Mouse (Mus musculus) G1E (cell line): ENCODE measurements around the gene Pid1. TPM values are rescaled to one million over a fixed set of nuclear protein-coding genes. Genes with fewer than 3 reads are reported as not detected.
"Not testable (repeated sequence)": the region's sequence is repeated elsewhere in the genome, so short reads cannot be mapped to it uniquely, and the experiment has no call there.

Source experiments
- ATAC-seq: 2 replicates; pipeline ENCODE4 v1.8.0; 2016; ENCODE audit warnings: mild to moderate bottlenecking; ENCODE audit not compliant: insufficient number of reproducible peaks, poor library complexity, low FRiP score, severe bottlenecking; ENCODE audit errors: extremely low read depth
- DNase-seq: peaks from one replicate; pipeline ENCODE4 v3.0.0; 2012; ENCODE audit warnings: low spot score
- H3K27me3 ChIP-seq: 2 replicates; pipeline ENCODE4 v1.6.1; 2012; ENCODE audit warnings: mild to moderate bottlenecking, low read length, inconsistent platforms; ENCODE audit not compliant: insufficient read depth
- H3K36me3 ChIP-seq: replicated peaks from 2 replicates; pipeline ENCODE3; 2012; ENCODE audit warnings: mild to moderate bottlenecking, inconsistent platforms
- H3K4me1 ChIP-seq: 2 replicates; pipeline ENCODE4 v1.6.1; 2012; ENCODE audit warnings: low read depth, low read length, inconsistent platforms, mixed read lengths; ENCODE audit not compliant: insufficient read depth
- H3K4me3 ChIP-seq: 2 replicates; pipeline ENCODE4 v1.5.1; 2012; ENCODE audit warnings: low read depth, mild to moderate bottlenecking, inconsistent platforms, low read length, moderate library complexity, mixed read lengths
- H3K9me3 ChIP-seq: replicated peaks from 2 replicates; pipeline ENCODE4 v1.6.1; 2012; ENCODE audit warnings: inconsistent platforms
- CTCF ChIP-seq: IDR thresholded peaks from 2 replicates; pipeline ENCODE4 v1.5.1; 2012; ENCODE audit warnings: low read depth, low read length, inconsistent platforms, mixed read lengths
- GATA1 ChIP-seq: IDR thresholded peaks from 2 replicates; pipeline ENCODE4 v1.6.1; 2012; ENCODE audit warnings: borderline replicate concordance, low read length, inconsistent platforms, mixed read lengths
- GATA2 ChIP-seq: IDR thresholded peaks from 2 replicates; pipeline ENCODE4 v1.6.1; 2012; ENCODE audit warnings: low read depth, low read length, inconsistent platforms, borderline replicate concordance
- POLR2AphosphoS5 ChIP-seq: IDR thresholded peaks from 2 replicates; pipeline ENCODE4 v1.6.1; 2012; ENCODE audit warnings: low read depth, low read length, inconsistent platforms; ENCODE audit not compliant: insufficient replicate concordance
- TAL1 ChIP-seq: conservative IDR thresholded peaks from 2 replicates; pipeline ENCODE4 v1.6.1; 2012; ENCODE audit warnings: low read depth, low read length, inconsistent platforms, mixed read lengths
- polyA plus RNA-seq: library from polyadenylated mRNA; stranded (reverse); fragments of >175 nt; gene quantifications from 2 replicates; pipeline ENCODE4 v1.2.3, GENCODE M21; 2012
- total RNA-seq, 2 experiments: library from RNA; stranded (forward) in 1 of 2; stranded (reverse) in 1 of 2; fragments of 200-1000 nt in 1 of 2; fragments of >200 nt in 1 of 2; fragmentation: Nextera tagmentation in 1 of 2; gene quantifications; 2 replicates each; pipeline ENCODE4 v1.2.3; 2014 to 2017

Gene Pid1
- total and polyA plus RNA-seq, 3 experiments, result 0.33 TPM; not detected in 2

- TF ChIP-seq GATA1, result no peak
- TF ChIP-seq GATA2, result no peak
- no peak for TF ChIP-seq POLR2AphosphoS5
- TF ChIP-seq CTCF, result no peak
- TF ChIP-seq TAL1, result no peak
- ATAC-seq, result no peak
Measured at GRCm38 (mm10) chr1:84217777-84218176, 146.2 kb downstream of the Pid1 start.

DNA sequence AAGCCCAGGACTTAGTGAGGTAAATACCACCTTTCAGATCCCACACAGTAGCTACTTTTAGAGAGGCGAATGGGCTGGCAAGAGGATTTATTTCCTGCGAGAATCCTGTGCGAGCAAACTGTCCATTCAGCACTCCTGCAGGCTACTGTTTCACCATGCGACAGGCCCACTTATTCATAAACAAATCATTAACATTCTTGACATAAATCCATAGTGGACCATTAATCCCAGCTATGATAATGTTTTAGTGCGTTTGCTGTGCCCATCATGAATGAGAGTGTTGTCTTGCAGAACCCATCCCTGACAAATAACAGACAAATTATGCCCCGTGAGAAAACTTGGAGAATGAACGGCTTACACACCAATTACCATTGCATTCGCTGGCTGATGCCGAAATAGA is 152.5 kb downstream of the Pid1 start:
- TF ChIP-seq CTCF (no peak), POLR2AphosphoS5 (no peak), GATA1 (no peak)
- Histone ChIP-seq H3K4me3 (no peak overlapping the region), H3K27me3 (no peaks in the 10 kb centered on the region), H3K9me3 (peaks cover 26% of the 10 kb centered on the region), H3K36me3 (no peaks in the 10 kb centered on the region), H3K4me1 (no peaks in the 10 kb centered on the region)
- DNase-seq (no peak), ATAC-seq (no peak)

More at GRCm38 (mm10) chr1:84217777-84218176, 146.2 kb downstream of the Pid1 start:
- H3K36me3 ChIP-seq, result no peaks in the 10 kb centered on the region
- no peak for DNase-seq
- no peaks in the 10 kb centered on the region for H3K27me3 ChIP-seq
- no peak overlapping the region for H3K4me3 ChIP-seq
- peaks cover 36% of the 10 kb centered on the region for H3K9me3 ChIP-seq
- H3K4me1 ChIP-seq, result no peaks in the 10 kb centered on the region

DNA sequence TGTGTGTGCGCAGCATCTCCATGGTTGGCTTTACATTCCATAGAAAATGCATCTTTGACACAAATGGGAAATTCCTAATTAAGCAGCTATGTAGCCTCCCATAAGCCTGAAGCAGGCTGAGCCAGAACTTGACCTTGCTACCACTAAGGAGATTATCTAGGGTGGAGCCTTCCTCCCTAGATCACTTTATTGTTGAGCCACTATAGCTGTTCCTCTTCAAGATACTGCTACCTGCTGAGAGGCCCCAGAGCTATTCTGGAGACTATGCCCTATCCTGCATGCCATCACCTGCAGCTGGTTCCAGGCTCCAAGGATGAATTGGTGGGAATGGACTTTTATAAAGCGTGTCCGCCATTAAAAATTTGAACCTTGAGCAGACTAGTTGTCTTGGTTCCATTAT is 158.2 kb downstream of the Pid1 start:
- peaks cover 14% of the 10 kb centered on the region for H3K9me3 ChIP-seq
- H3K4me3 ChIP-seq, H3K4me1 ChIP-seq, H3K27me3 ChIP-seq, ATAC-seq, H3K36me3 ChIP-seq, DNase-seq: not testable (repeated sequence)

GRCm38 (mm10) chr1:84203494-84203893 is 160.5 kb downstream of the Pid1 start:
- ATAC-seq (no peak), DNase-seq (no peak)
- H3K36me3 ChIP-seq, result no peaks in the 10 kb centered on the region
- 0 out of 2 replicates have a peak, but pooled peaks cover 5% of the 10 kb centered on the region for H3K9me3 ChIP-seq
- no peaks in the 10 kb centered on the region for H3K27me3 ChIP-seq
- TF ChIP-seq GATA1, result no peak
- no peak for TF ChIP-seq TAL1
- no peak for TF ChIP-seq GATA2
- TF ChIP-seq CTCF, result no peak
- H3K4me3 ChIP-seq, result no peak overlapping the region
- H3K4me1 ChIP-seq, result no peaks in the 10 kb centered on the region

DNA sequence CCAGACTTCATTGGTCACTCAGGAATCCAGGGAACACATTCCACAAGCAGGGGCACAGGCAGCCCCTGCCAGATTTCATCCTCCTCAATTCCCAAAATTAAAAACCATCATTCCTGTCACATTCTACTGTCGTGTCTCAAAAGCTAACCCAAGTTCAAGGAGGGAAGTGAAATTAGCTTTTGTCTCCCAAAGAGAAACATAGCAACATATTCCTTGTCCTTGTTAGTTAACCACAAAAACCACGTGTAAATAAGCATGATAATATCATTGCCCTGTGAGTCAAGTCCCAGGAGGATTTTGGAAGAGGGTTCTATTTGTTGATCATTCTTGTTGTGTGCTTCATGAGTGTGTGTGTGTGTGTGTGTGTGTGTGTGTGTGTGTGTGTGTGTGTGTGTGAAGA is 164.1 kb downstream of the Pid1 start:
- no peak for TF ChIP-seq POLR2AphosphoS5
- no peak for TF ChIP-seq GATA1
- no peak for TF ChIP-seq GATA2
- DNase-seq, result no peak
- Histone ChIP-seq H3K36me3 (no peaks in the 10 kb centered on the region), H3K4me1 (no peaks in the 10 kb centered on the region), H3K9me3 (peaks cover 11% of the 10 kb centered on the region), H3K27me3 (no peaks in the 10 kb centered on the region), H3K4me3 (no peak overlapping the region)
- ATAC-seq, result no peak

DNA sequence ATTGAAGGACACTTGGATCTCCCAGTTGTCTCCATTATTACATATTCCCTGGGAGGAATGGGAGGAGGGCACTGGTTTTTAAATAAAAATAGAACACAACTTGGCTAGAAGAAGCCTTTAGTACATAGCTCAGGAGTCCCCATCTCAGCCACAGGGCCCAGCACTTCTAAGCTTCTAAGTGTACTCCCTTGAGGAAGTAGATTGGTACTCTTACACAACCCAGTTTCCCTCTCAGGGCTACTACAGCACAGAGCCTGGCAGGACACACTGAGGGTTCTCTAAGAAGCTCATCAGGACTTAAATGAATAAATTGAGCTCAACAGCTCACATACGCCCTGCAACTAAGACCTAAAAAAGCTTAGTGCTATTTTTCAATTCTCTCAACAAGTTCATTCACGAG is 165.1 kb downstream of the Pid1 start:
- ATAC-seq (no peak), DNase-seq (no peak)
- Histone ChIP-seq H3K27me3 (no peaks in the 10 kb centered on the region), H3K4me3 (no peak overlapping the region), H3K9me3 (peaks cover 14% of the 10 kb centered on the region), H3K36me3 (no peaks in the 10 kb centered on the region), H3K4me1 (no peaks in the 10 kb centered on the region)
- TF ChIP-seq GATA1 (no peak), CTCF (no peak), TAL1 (no peak), POLR2AphosphoS5 (no peak), GATA2 (no peak)

GRCm38 (mm10) chr1:84192167-84192566 is 171.8 kb downstream of the Pid1 start:
- no peaks in the 10 kb centered on the region for H3K27me3 ChIP-seq
- ATAC-seq, result no peak
- H3K9me3 ChIP-seq, result peaks cover 35% of the 10 kb centered on the region
- no peak overlapping the region for H3K4me3 ChIP-seq
- no peak for TF ChIP-seq CTCF
- TF ChIP-seq GATA1, result no peak
- no peak for TF ChIP-seq TAL1
- no peak for TF ChIP-seq POLR2AphosphoS5
- TF ChIP-seq GATA2, result no peak
- H3K4me1 ChIP-seq, result no peaks in the 10 kb centered on the region
- no peak for DNase-seq
- no peaks in the 10 kb centered on the region for H3K36me3 ChIP-seq
